Mouse (Mus musculus) skeletal muscle tissue, adult 2 months (tissue): ENCODE results near the gene Trmt44.

Experiments used
- DNase-seq: peaks from one replicate; pipeline ENCODE4 v3.0.0-alpha.2; 2012; ENCODE audit warnings: low read depth, low spot score

The Trmt44 gene

GRCm38 (mm10) chr5:35574653-35575599 is at the start of gene Trmt44:
TSS of gene Trmt44 (minus strand) at chr5:35575070.
- DNase-seq: peak; percentile 83

- no peak for DNase-seq
Measured at GRCm38 (mm10) chr5:35623831-35624230, 49.0 kb upstream of the Trmt44 start.

GRCm38 (mm10) chr5:35621114-35621513 is 46.2 kb upstream of the Trmt44 start:
- no peak for DNase-seq

- no peak for DNase-seq
Measured at GRCm38 (mm10) chr5:35616943-35617342, 42.1 kb upstream of the Trmt44 start.

GRCm38 (mm10) chr5:35612722-35613121 is 37.9 kb upstream of the Trmt44 start:
- no peak for DNase-seq

GRCm38 (mm10) chr5:35611900-35612299 is 37.0 kb upstream of the Trmt44 start:
- DNase-seq: no peak

GRCm38 (mm10) chr5:35611170-35611569 is 36.3 kb upstream of the Trmt44 start:
- DNase-seq: no peak

- DNase-seq: no peak
Measured at GRCm38 (mm10) chr5:35610381-35610780, 35.5 kb upstream of the Trmt44 start.

- DNase-seq: no peak
Measured at GRCm38 (mm10) chr5:35609971-35610370, 35.1 kb upstream of the Trmt44 start.

GRCm38 (mm10) chr5:35609381-35609780 is 34.5 kb upstream of the Trmt44 start:
- peak; percentile 88 for DNase-seq

- no peak for DNase-seq
Measured at GRCm38 (mm10) chr5:35608559-35608958, 33.7 kb upstream of the Trmt44 start.

GRCm38 (mm10) chr5:35607784-35608183 is 32.9 kb upstream of the Trmt44 start:
- no peak for DNase-seq

GRCm38 (mm10) chr5:35606800-35607199 is 31.9 kb upstream of the Trmt44 start:
- no peak for DNase-seq

- no peak for DNase-seq
Measured at GRCm38 (mm10) chr5:35605355-35605754, 30.5 kb upstream of the Trmt44 start.

- no peak for DNase-seq
Measured at GRCm38 (mm10) chr5:35601526-35601925, 26.7 kb upstream of the Trmt44 start.

- peak; percentile 69 for DNase-seq
Measured at GRCm38 (mm10) chr5:35600233-35600632, 25.4 kb upstream of the Trmt44 start.

GRCm38 (mm10) chr5:35596169-35597160 is 21.6 kb upstream of the Trmt44 start:
- DNase-seq: no peak

GRCm38 (mm10) chr5:35595706-35596105 is 20.8 kb upstream of the Trmt44 start:
- DNase-seq: peak; percentile 84

GRCm38 (mm10) chr5:35594768-35595167 is 19.9 kb upstream of the Trmt44 start:
- DNase-seq: no peak

GRCm38 (mm10) chr5:35593272-35593671 is 18.4 kb upstream of the Trmt44 start:
- no peak for DNase-seq

- no peak for DNase-seq
Measured at GRCm38 (mm10) chr5:35592824-35593223, 18.0 kb upstream of the Trmt44 start.
